Mouse (Mus musculus) thymus, adult 2 months (tissue): ENCODE measurements around the gene Qrich2. TPM values are rescaled to one million over a fixed set of nuclear protein-coding genes. Genes with fewer than 3 reads are reported as not detected.

Experiments used
- DNase-seq: peaks from one replicate; pipeline ENCODE4 v3.0.0; 2021
- H3K27ac ChIP-seq: fragments of 200-500 bp; 2 replicates; pipeline ENCODE4 v1.5.1; 2012; ENCODE audit warnings: low read length, control low read depth; ENCODE audit not compliant: control insufficient read depth, insufficient read depth
- H3K27me3 ChIP-seq: fragments of 200-500 bp; 2 replicates; pipeline ENCODE4 v1.6.1; 2012; ENCODE audit warnings: mild to moderate bottlenecking, low read length, moderate library complexity, mixed read lengths; ENCODE audit not compliant: control insufficient read depth, insufficient read depth
- H3K36me3 ChIP-seq: fragments of 200-500 bp; 2 replicates; pipeline ENCODE4 v1.6.1; 2012; ENCODE audit warnings: mild to moderate bottlenecking, low read length, moderate library complexity; ENCODE audit not compliant: control insufficient read depth, insufficient read depth
- H3K4me1 ChIP-seq: fragments of 200-500 bp; replicated peaks from 2 replicates; pipeline ENCODE4 v1.6.1; 2012; ENCODE audit warnings: low read length; ENCODE audit not compliant: control insufficient read depth, insufficient read depth
- H3K4me3 ChIP-seq: fragments of 200-500 bp; 2 replicates; pipeline ENCODE4 v1.5.1; 2012; ENCODE audit warnings: mild to moderate bottlenecking, low read length, control low read depth, moderate library complexity; ENCODE audit not compliant: control insufficient read depth, insufficient read depth
- CTCF ChIP-seq: fragments of 200-500 bp; IDR thresholded peaks from 2 replicates; pipeline ENCODE4 v1.5.1; 2012; ENCODE audit warnings: mild to moderate bottlenecking, control low read depth, low read length, moderate library complexity, borderline replicate concordance; ENCODE audit not compliant: control insufficient read depth, poor library complexity, insufficient read depth; ENCODE audit errors: extremely low read depth
- POLR2A ChIP-seq: fragments of 200-500 bp; IDR thresholded peaks from 2 replicates; pipeline ENCODE4 v1.6.1; 2012; ENCODE audit warnings: mild to moderate bottlenecking, low read length, control low read depth, moderate library complexity; ENCODE audit not compliant: control insufficient read depth, poor library complexity, insufficient read depth; ENCODE audit errors: extremely low read depth
- WGBS: fragments of 180-500 bp; shearing (Covaris S2); methylation state at CpG from one replicate; pipeline ENCODE4 v1.1.7; 2018; 5-methylcytosine and 5-hydroxymethylcytosine counted together
- polyA plus RNA-seq: library from polyadenylated mRNA; depleted of rRNA; stranded (reverse); fragments of >200 nt; gene quantifications from 2 replicates; pipeline ENCODE4 v1.2.3, GENCODE M21; 2012

Qrich2 gene
- polyA plus RNA-seq, 1 experiment, result 0.24 TPM

- H3K4me3 ChIP-seq, result no peak overlapping the region
- H3K27me3 ChIP-seq, result no peaks in the 10 kb centered on the region
- no peaks in the 10 kb centered on the region; the same call in 1 of the 2 replicates for H3K36me3 ChIP-seq
- H3K27ac ChIP-seq, result no peak overlapping the region
- 92% methylated on average over 6 of the region's 6 CpGs for WGBS
- no peak for TF ChIP-seq CTCF
- TF ChIP-seq POLR2A, result no peak
- H3K4me1 ChIP-seq, result peaks cover 15% of the 10 kb centered on the region
- DNase-seq, result no peak
Measured at GRCm38 (mm10) chr11:116442867-116443177, 23.2 kb downstream of the Qrich2 start.

GRCm38 (mm10) chr11:116442129-116442866 lies 23.7 kb downstream of the Qrich2 start:
- no peak overlapping the region for H3K27ac ChIP-seq
- DNase-seq, result no peak
- H3K27me3 ChIP-seq, result no peaks in the 10 kb centered on the region
- TF ChIP-seq CTCF, result no peak
- no peak for TF ChIP-seq POLR2A
- H3K4me1 ChIP-seq, result peaks cover 17% of the 10 kb centered on the region
- peaks cover 4% of the 10 kb centered on the region; the same call in 1 of the 2 replicates for H3K36me3 ChIP-seq
- WGBS, result 90% methylated on average over 15 of the region's 15 CpGs
- no peak overlapping the region for H3K4me3 ChIP-seq

- DNase-seq, result no peak
- WGBS, result 84% methylated on average over 7 of the region's 7 CpGs
- no peak overlapping the region for H3K27ac ChIP-seq
- TF ChIP-seq CTCF (no peak), POLR2A (no peak)
- H3K4me1 ChIP-seq, result peaks cover 33% of the 10 kb centered on the region
- peaks cover 7% of the 10 kb centered on the region; the same call in 1 of the 2 replicates for H3K36me3 ChIP-seq
- no peaks in the 10 kb centered on the region for H3K27me3 ChIP-seq
- no peak overlapping the region for H3K4me3 ChIP-seq
Measured at GRCm38 (mm10) chr11:116440408-116441068, 25.5 kb downstream of the Qrich2 start.

- Histone ChIP-seq H3K4me3 (no peak overlapping the region), H3K27ac (peak overlapping the region; percentile 39; the same call in 1 of the 2 replicates), H3K36me3 (peaks cover 7% of the 10 kb centered on the region; the same call in 1 of the 2 replicates), H3K27me3 (no peaks in the 10 kb centered on the region), H3K4me1 (peaks cover 38% of the 10 kb centered on the region)
- no peak for TF ChIP-seq POLR2A
- 0 out of 2 replicates have a peak, but pooled peaks have one; percentile 18 for TF ChIP-seq CTCF
- DNase-seq, result peak; percentile 57
- WGBS, result 55% methylated on average over 19 of the region's 19 CpGs
Measured at GRCm38 (mm10) chr11:116439269-116440240, 26.5 kb downstream of the Qrich2 start.

- peaks cover 7% of the 10 kb centered on the region; the same call in 1 of the 2 replicates for H3K36me3 ChIP-seq
- no peak for DNase-seq
Measured at GRCm38 (mm10) chr11:116437541-116437940, 28.5 kb downstream of the Qrich2 start.

GRCm38 (mm10) chr11:116436725-116437331 lies 29.2 kb downstream of the Qrich2 start:
- WGBS, result 45% methylated on average over 4 of the region's 4 CpGs
- no peak for TF ChIP-seq CTCF
- H3K27ac ChIP-seq, result no peak overlapping the region
- peaks cover 39% of the 10 kb centered on the region for H3K4me1 ChIP-seq
- peaks cover 7% of the 10 kb centered on the region; the same call in 1 of the 2 replicates for H3K36me3 ChIP-seq
- DNase-seq, result no peak
- H3K27me3 ChIP-seq, result no peaks in the 10 kb centered on the region
- H3K4me3 ChIP-seq, result no peak overlapping the region

More at GRCm38 (mm10) chr11:116437541-116437940, 28.5 kb downstream of the Qrich2 start:
- H3K27ac ChIP-seq, result no peak overlapping the region
- WGBS, result 90% methylated on average over 11 of the region's 11 CpGs
- TF ChIP-seq POLR2A, result no peak
- no peak for TF ChIP-seq CTCF
- no peaks in the 10 kb centered on the region for H3K27me3 ChIP-seq
- no peak overlapping the region for H3K4me3 ChIP-seq
- peaks cover 39% of the 10 kb centered on the region for H3K4me1 ChIP-seq
